ENCODE assay signal across 9 mouse cellular contexts in genomic region chr8:111573583-111573982, GRCm38 (mm10). TPM values are rescaled to one million over a fixed set of nuclear protein-coding genes. Genes with fewer than 3 reads are reported as not detected.
DNase-seq lines count a peak whose midpoint lies in the region; ATAC-seq and TF ChIP-seq lines count a peak whose summit lies in the region.
"Had no signal": no experiment of that assay in that cellular context is flagged by ENCODE, and none has a peak within 500 bp of the region (broad histone marks: within the 10 kb centered on the region; RNA-seq: fewer than 3 reads in every experiment).

No protein-coding gene starts in this region.

- no peaks in the 10 kb centered on the region for H3K9me3 ChIP-seq in heart, embryonic 11.5 days (replicated peaks; ENCODE audit: control insufficient read depth, low read length)
- H3K9me3 ChIP-seq in ES-E14 (ENCODE audit: control insufficient read depth, insufficient read depth, low read depth, low read length) = no peaks in the 10 kb centered on the region
- H3K9me3 ChIP-seq in forebrain, embryonic 13.5 days (replicated peaks) = no peaks in the 10 kb centered on the region
- H3K9me3 ChIP-seq in liver, embryonic 16.5 days (replicated peaks; ENCODE audit: control insufficient read depth, low read length) = no peaks in the 10 kb centered on the region

- peaks cover 26% of the 10 kb centered on the region for H3K4me1 ChIP-seq in heart, embryonic 11.5 days (ENCODE audit: control insufficient read depth, insufficient read depth, low read length)
- H3K4me1 ChIP-seq in ES-E14 (ENCODE audit: control insufficient read depth in 2 of 2, insufficient read depth in 2 of 2, low read length in 2 of 2, poor library complexity in 1 of 2) = peaks cover 2 to 10% of the 10 kb centered on the region in 2 experiments; a peak in 3 of 4 replicates
- H3K4me1 ChIP-seq in forebrain, embryonic 13.5 days = peaks cover 49% of the 10 kb centered on the region
- peaks cover 26% of the 10 kb centered on the region for H3K4me1 ChIP-seq in liver, embryonic 16.5 days (ENCODE audit: control insufficient read depth, low read depth, low read length)

- peak; percentile 92 for ATAC-seq in heart, embryonic 11.5 days (replicated peaks; ENCODE audit: insufficient number of reproducible peaks, low FRiP score, low TSS enrichment)
- ATAC-seq in forebrain, embryonic 13.5 days = peak; percentile 63; the same call in 1 of the 2 replicates
- peak; percentile 97 for ATAC-seq in liver, embryonic 16.5 days (ENCODE audit: low read depth)

- no peaks in the 10 kb centered on the region; the same call in 1 of the 2 replicates for H3K36me3 ChIP-seq in heart, embryonic 11.5 days (ENCODE audit: control insufficient read depth, insufficient read depth, low read length)
- H3K36me3 ChIP-seq in ES-E14 (ENCODE audit: control insufficient read depth, insufficient read depth, low read length, poor library complexity, severe bottlenecking) = peaks cover 2% of the 10 kb centered on the region; the same call in 1 of the 2 replicates
- H3K36me3 ChIP-seq in forebrain, embryonic 13.5 days (ENCODE audit: poor library complexity, severe bottlenecking) = peaks cover 4% of the 10 kb centered on the region; the same call in 1 of the 2 replicates
- H3K36me3 ChIP-seq in liver, embryonic 16.5 days (ENCODE audit: control insufficient read depth, insufficient read depth) = no peaks in the 10 kb centered on the region

- H3K27ac ChIP-seq in heart, embryonic 11.5 days (ENCODE audit: low read depth, low read length) = peak overlapping the region; percentile 42
- no peak overlapping the region for H3K27ac ChIP-seq in ES-E14 (ENCODE audit: insufficient read depth, low read depth, low read length, poor library complexity, severe bottlenecking)
- peak overlapping the region; percentile 54; the same call in 1 of the 2 replicates for H3K27ac ChIP-seq in forebrain, embryonic 13.5 days
- peak overlapping the region; percentile 89 for H3K27ac ChIP-seq in liver, embryonic 16.5 days (ENCODE audit: low read length)

- no peak for DNase-seq in heart, adult 8-10 months (ENCODE audit: low spot score)
- peak; percentile 60 for DNase-seq in ES-E14 (ENCODE audit: low read depth, low spot score)
- DNase-seq in yolk sac, embryonic 10.5 days (ENCODE audit: low spot score) = peak; percentile 56
- DNase-seq in MN1 (ENCODE audit: low spot score) = no peak
- no peak for DNase-seq in adrenal gland, postnatal 4 days (ENCODE audit: low spot score in 2 of 2)
- DNase-seq: lung, embryonic 14.5 days had no signal

- H3K9ac ChIP-seq in heart, embryonic 11.5 days (ENCODE audit: low read depth, low read length) = 0 out of 2 replicates have a peak overlapping the region, but pooled peaks have one; percentile 28
- no peak overlapping the region for H3K9ac ChIP-seq in ES-E14 (ENCODE audit: insufficient read depth, low read depth, low read length, poor library complexity, severe bottlenecking)
- H3K9ac ChIP-seq in forebrain, embryonic 13.5 days = no peak overlapping the region
- peak overlapping the region; percentile 53 for H3K9ac ChIP-seq in liver, embryonic 16.5 days (ENCODE audit: low read depth, low read length)
- H3K9ac ChIP-seq: lung, embryonic 14.5 days had no signal

- 19% methylated on average over 8 of the region's 8 CpGs for WGBS in heart, embryonic 11.5 days (ENCODE audit: insufficient replicate concordance)
- 28% methylated on average over 8 of the region's 8 CpGs for WGBS in forebrain, embryonic 13.5 days
- WGBS in liver, embryonic 16.5 days (ENCODE audit: insufficient replicate concordance) = 12% methylated on average over 8 of the region's 8 CpGs

- in situ Hi-C loops in ES-E14 (cut with MboI; ENCODE audit: low sequenced_read_pairs in 2 of 2, unreplicated experiment in 2 of 2) = no loop called here

- H3K4me2 ChIP-seq in heart, embryonic 11.5 days = peak overlapping the region; percentile 58
- no peak overlapping the region for H3K4me2 ChIP-seq in forebrain, embryonic 13.5 days
- peak overlapping the region; percentile 79 for H3K4me2 ChIP-seq in liver, embryonic 16.5 days (ENCODE audit: low read depth, low read length)
- H3K4me2 ChIP-seq: lung, embryonic 14.5 days had no signal

- no peaks in the 10 kb centered on the region for H3K27me3 ChIP-seq in heart, embryonic 11.5 days (ENCODE audit: control insufficient read depth, insufficient read depth, low read length)
- no peaks in the 10 kb centered on the region for H3K27me3 ChIP-seq in forebrain, embryonic 13.5 days
- H3K27me3 ChIP-seq in liver, embryonic 16.5 days (ENCODE audit: control insufficient read depth, insufficient read depth, low read depth, low read length) = no peaks in the 10 kb centered on the region

- peak overlapping the region; percentile 19 for H3K4me3 ChIP-seq in heart, embryonic 11.5 days (ENCODE audit: low read depth, low read length)
- peak overlapping the region; percentile 42 to 63; a peak in 3 of 4 replicates for H3K4me3 ChIP-seq in ES-E14 (ENCODE audit: insufficient read depth in 1 of 2, low read depth in 1 of 2, low read length in 2 of 2, poor library complexity in 1 of 2, severe bottlenecking in 1 of 2)
- no peak overlapping the region for H3K4me3 ChIP-seq in forebrain, embryonic 13.5 days
- H3K4me3 ChIP-seq in liver, embryonic 16.5 days (ENCODE audit: low read depth, low read length) = peak overlapping the region; percentile 54

TF ChIP-seq in ES-E14, 5 proteins besides CTCF, POLR2A, EP300 and RAD21:
- TF ChIP-seq ZC3H11A (IDR thresholded peaks at IDR 0.05; ENCODE audit: borderline replicate concordance, low read depth, low read length) (no peak), ZNF384 (IDR thresholded peaks at IDR 0.05; ENCODE audit: low read depth, low read length) (no peak), HCFC1 (IDR thresholded peaks at IDR 0.05; ENCODE audit: borderline replicate concordance, insufficient read depth, low read length) (no peak), MAFK (IDR thresholded peaks at IDR 0.05; ENCODE audit: insufficient read depth, low read depth, low read length) (no peak), CHD2 (IDR thresholded peaks at IDR 0.05; ENCODE audit: low read depth, low read length) (no peak)

RNA-seq across cellular contexts. Expression of gene Znrf1, which starts 37.7 kb away (rescaled TPM):
- 23.1 and 23.7 TPM in 2 replicates for polyA plus RNA-seq in heart, embryonic 11.5 days (2014; fragmentation: Nextera tagmentation; extraction: Ambion mirVana)
- total RNA-seq in heart, adult 8-10 months (2022) = 10 to 100 TPM; 52.7 to 71.3 (median 59.2) TPM
- 38.4 and 51.9 TPM in 2 replicates for total RNA-seq in ES-E14 (2012; rRNA removed)
- 48.0 and 48.7 TPM in 2 replicates for polyA plus RNA-seq in forebrain, embryonic 13.5 days (2015; fragmentation: Nextera tagmentation; extraction: Ambion mirVana)
- polyA plus RNA-seq in liver, embryonic 16.5 days (2015; fragmentation: Nextera tagmentation; extraction: Ambion mirVana) = 3.6 and 4.8 TPM in 2 replicates
- total RNA-seq in adrenal gland, postnatal 4 days (2021) = 10 to 100 TPM; 69.8 to 76.9 TPM

RNA-seq across cellular contexts. Expression of gene Wdr59, which starts 51.7 kb away (rescaled TPM):
- 2.5 and 4.2 TPM in 2 replicates for polyA plus RNA-seq in heart, embryonic 11.5 days (2014; fragmentation: Nextera tagmentation; extraction: Ambion mirVana)
- total RNA-seq in heart, adult 8-10 months (2022) = 1 to 10 TPM; 6.5 to 7.4 (median 7.0) TPM
- total RNA-seq in ES-E14 (2012; rRNA removed) = 10.4 and 11.0 TPM in 2 replicates
- polyA plus RNA-seq in forebrain, embryonic 13.5 days (2015; fragmentation: Nextera tagmentation; extraction: Ambion mirVana) = 5.7 and 6.5 TPM in 2 replicates
- polyA plus RNA-seq in liver, embryonic 16.5 days (2015; fragmentation: Nextera tagmentation; extraction: Ambion mirVana) = 1.7 and 2.0 TPM in 2 replicates
- 10 to 100 TPM; 16.1 to 16.4 TPM for total RNA-seq in adrenal gland, postnatal 4 days (2021)

RNA-seq across cellular contexts. Expression of gene Ldhd, which starts 56.6 kb away (rescaled TPM):
- polyA plus RNA-seq in heart, embryonic 11.5 days (2014; fragmentation: Nextera tagmentation; extraction: Ambion mirVana) = 0.39 and 0.52 TPM in 2 replicates
- total RNA-seq in heart, adult 8-10 months (2022) = 10 to 100 TPM; 48.8 to 58.2 (median 54.8) TPM
- 0.49 and 1.5 TPM in 2 replicates for total RNA-seq in ES-E14 (2012; rRNA removed)
- 0.23 and 0.31 TPM in 2 replicates for polyA plus RNA-seq in forebrain, embryonic 13.5 days (2015; fragmentation: Nextera tagmentation; extraction: Ambion mirVana)
- 0.34 and 0.57 TPM in 2 replicates for polyA plus RNA-seq in liver, embryonic 16.5 days (2015; fragmentation: Nextera tagmentation; extraction: Ambion mirVana)
- 10 to 100 TPM; 22.0 to 23.2 TPM for total RNA-seq in adrenal gland, postnatal 4 days (2021)

Comparison
In these comparisons a context has a peak if more than half of its experiments do, and no peak if none do; other contexts are left out.
1. H3K9ac ChIP-seq: peak in heart, embryonic 11.5 days (single experiment) and liver, embryonic 16.5 days (single experiment); none in ES-E14 (single experiment) and forebrain, embryonic 13.5 days (single experiment).
2. DNase-seq: peak in ES-E14 (single experiment) and yolk sac, embryonic 10.5 days (single experiment); none in heart, adult 8-10 months (single experiment), MN1 (single experiment) and adrenal gland, postnatal 4 days (0 of 2).
3. Peak in every context shown above with its lines, with median percentiles within 50 percentile points of each other: ATAC-seq.